Mouse (Mus musculus) lung, embryonic 14.5 days (tissue): ENCODE data around the gene Cnot10. TPM values are rescaled to one million over a fixed set of nuclear protein-coding genes. Genes with fewer than 3 reads are reported as not detected.
A peak's percentile ranks its signal among the peaks of the same experiment; 100 is the strongest.

Experiments
- ATAC-seq: fragments of 200-750 bp; cut with Nextera tagmentation; 2 replicates; pipeline ENCODE4 v1.8.0; 2017; ENCODE audit warnings: mild to moderate bottlenecking, moderate TSS enrichment, moderate library complexity; ENCODE audit not compliant: insufficient read depth
- DNase-seq: peaks from one replicate; pipeline ENCODE4 v3.0.0-alpha.2; 2015
- H3K27ac ChIP-seq: fragments of 300-500 bp; sonication (generic); 2 replicates; pipeline ENCODE4 v1.5.1; 2014; ENCODE audit warnings: low read depth, mild to moderate bottlenecking, moderate library complexity
- H3K27me3 ChIP-seq: fragments of 300-500 bp; sonication (generic); 2 replicates; pipeline ENCODE4 v1.6.1; 2014; ENCODE audit warnings: low read length, control low read depth; ENCODE audit not compliant: insufficient read depth
- H3K36me3 ChIP-seq: fragments of 300-500 bp; sonication (generic); 2 replicates; pipeline ENCODE4 v1.6.1; 2014; ENCODE audit warnings: control low read depth; ENCODE audit not compliant: insufficient read depth
- H3K4me1 ChIP-seq: fragments of 300-500 bp; sonication (generic); 2 replicates; pipeline ENCODE4 v1.6.1; 2014; ENCODE audit warnings: antibody characterized with exemption, control low read depth; ENCODE audit not compliant: insufficient read depth
- H3K4me2 ChIP-seq: fragments of 300-500 bp; sonication (generic); 2 replicates; pipeline ENCODE4 v1.6.1; 2014; ENCODE audit warnings: mild to moderate bottlenecking
- H3K4me3 ChIP-seq: fragments of 300-500 bp; sonication (generic); 2 replicates; pipeline ENCODE4 v1.5.1; 2014; ENCODE audit warnings: low read depth, low read length
- H3K9ac ChIP-seq: fragments of 300-500 bp; sonication (generic); 2 replicates; pipeline ENCODE4 v1.6.1; 2014
- H3K9me3 ChIP-seq: fragments of 300-500 bp; sonication (generic); 2 replicates; pipeline ENCODE4 v1.6.1; 2016; ENCODE audit warnings: low read depth, low read length, control low read depth
- CTCF ChIP-seq: IDR thresholded peaks from 2 replicates; pipeline ENCODE4 v1.5.1; 2016; ENCODE audit warnings: antibody characterized with exemption, low read depth
- WGBS: fragments of 180-500 bp; shearing (Covaris S2); extraction: QIAGEN DNeasy Blood & Tissue Kit; methylation state at CpG from one replicate; pipeline ENCODE4 v1.1.7; 2014; 5-methylcytosine and 5-hydroxymethylcytosine counted together
- polyA plus RNA-seq: library from polyadenylated mRNA; unstranded; fragments of >200 nt; fragmentation: Nextera tagmentation; extraction: Ambion mirVana; gene quantifications from 2 replicates; pipeline ENCODE4 v1.2.1, GENCODE M21; 2014

The Cnot10 gene
- polyA plus RNA-seq, 1 experiment from 2014 or later, result 66.6 TPM

GRCm38 (mm10) chr9:114679944-114680343, 40.0 kb upstream of the Cnot10 start:
- no peaks in the 10 kb centered on the region for H3K4me1 ChIP-seq
- H3K9me3 ChIP-seq, result no peaks in the 10 kb centered on the region
- no peak for ATAC-seq
- H3K9ac ChIP-seq, result no peak overlapping the region
- DNase-seq, result no peak
- H3K27me3 ChIP-seq, result no peaks in the 10 kb centered on the region
- H3K36me3 ChIP-seq, result no peaks in the 10 kb centered on the region
- H3K4me2 ChIP-seq, result no peak overlapping the region
- no peak for TF ChIP-seq CTCF
- H3K27ac ChIP-seq, result no peak overlapping the region
- H3K4me3 ChIP-seq, result no peak overlapping the region
- WGBS, result 70% methylated on average over 5 of the region's 5 CpGs

- H3K4me1 ChIP-seq, result no peaks in the 10 kb centered on the region
- no peak for TF ChIP-seq CTCF
- no peaks in the 10 kb centered on the region for H3K27me3 ChIP-seq
- no peak overlapping the region for H3K4me3 ChIP-seq
- no peaks in the 10 kb centered on the region for H3K9me3 ChIP-seq
- DNase-seq, result no peak
- H3K27ac ChIP-seq, result no peak overlapping the region
- ATAC-seq, result no peak
- H3K9ac ChIP-seq, result no peak overlapping the region
- WGBS, result 77% methylated on average over 5 of the region's 5 CpGs
- H3K36me3 ChIP-seq, result no peaks in the 10 kb centered on the region
- no peak overlapping the region for H3K4me2 ChIP-seq
Observed at GRCm38 (mm10) chr9:114678576-114678975, 38.6 kb upstream of the Cnot10 start.

GRCm38 (mm10) chr9:114673626-114674025, 33.6 kb upstream of the Cnot10 start:
- WGBS, result 48% methylated on average over 2 of the region's 2 CpGs
- Histone ChIP-seq H3K4me3 (no peak overlapping the region), H3K4me1 (no peaks in the 10 kb centered on the region), H3K9me3 (no peaks in the 10 kb centered on the region), H3K36me3 (no peaks in the 10 kb centered on the region), H3K27ac (no peak overlapping the region), H3K27me3 (no peaks in the 10 kb centered on the region), H3K4me2 (peak overlapping the region; percentile 65; the same call in 1 of the 2 replicates), H3K9ac (no peak overlapping the region)
- DNase-seq, result no peak
- ATAC-seq, result no peak
- TF ChIP-seq CTCF, result no peak

- peak; percentile 42 for DNase-seq
- H3K4me3 ChIP-seq, result peak overlapping the region; percentile 29
- peak overlapping the region; percentile 65 for H3K4me2 ChIP-seq
- no peaks in the 10 kb centered on the region for H3K4me1 ChIP-seq
- no peaks in the 10 kb centered on the region for H3K9me3 ChIP-seq
- no peak overlapping the region for H3K27ac ChIP-seq
- 5% methylated on average over 24 of the region's 24 CpGs for WGBS
- no peaks in the 10 kb centered on the region for H3K36me3 ChIP-seq
- TF ChIP-seq CTCF, result no peak
- H3K9ac ChIP-seq, result peak overlapping the region; percentile 42
- ATAC-seq, result peak; percentile 60; the same call in 1 of the 2 replicates
- H3K27me3 ChIP-seq, result no peaks in the 10 kb centered on the region
Observed at GRCm38 (mm10) chr9:114672703-114673561, 32.9 kb upstream of the Cnot10 start.

GRCm38 (mm10) chr9:114671946-114672345, 32.0 kb upstream of the Cnot10 start:
- H3K27ac ChIP-seq, result no peak overlapping the region
- H3K36me3 ChIP-seq, result no peaks in the 10 kb centered on the region
- H3K4me3 ChIP-seq, result no peak overlapping the region
- WGBS, result 69% methylated on average over 1 of the region's 1 CpGs
- H3K27me3 ChIP-seq, result no peaks in the 10 kb centered on the region
- H3K4me2 ChIP-seq, result no peak overlapping the region
- H3K9ac ChIP-seq, result no peak overlapping the region
- ATAC-seq (no peak), DNase-seq (no peak)
- no peaks in the 10 kb centered on the region for H3K4me1 ChIP-seq
- TF ChIP-seq CTCF, result no peak
- H3K9me3 ChIP-seq, result no peaks in the 10 kb centered on the region

GRCm38 (mm10) chr9:114669011-114669410, 29.0 kb upstream of the Cnot10 start:
- no peaks in the 10 kb centered on the region for H3K9me3 ChIP-seq
- ATAC-seq (no peak), DNase-seq (no peak)
- H3K9ac ChIP-seq, result no peak overlapping the region
- WGBS, result 61% methylated on average over 5 of the region's 5 CpGs
- no peaks in the 10 kb centered on the region for H3K4me1 ChIP-seq
- no peak overlapping the region for H3K4me2 ChIP-seq
- no peaks in the 10 kb centered on the region for H3K36me3 ChIP-seq
- TF ChIP-seq CTCF, result no peak
- no peak overlapping the region for H3K27ac ChIP-seq
- no peaks in the 10 kb centered on the region for H3K27me3 ChIP-seq
- no peak overlapping the region for H3K4me3 ChIP-seq

- H3K4me1 ChIP-seq, result no peaks in the 10 kb centered on the region
- no peak for TF ChIP-seq CTCF
- H3K36me3 ChIP-seq, result no peaks in the 10 kb centered on the region
- no peak for ATAC-seq
- H3K27me3 ChIP-seq, result no peaks in the 10 kb centered on the region
- no peak overlapping the region for H3K27ac ChIP-seq
- WGBS, result 72% methylated on average over 4 of the region's 4 CpGs
- H3K4me3 ChIP-seq, result no peak overlapping the region
- no peak overlapping the region for H3K4me2 ChIP-seq
- no peak for DNase-seq
- no peaks in the 10 kb centered on the region for H3K9me3 ChIP-seq
- no peak overlapping the region for H3K9ac ChIP-seq
Observed at GRCm38 (mm10) chr9:114668047-114668446, 28.1 kb upstream of the Cnot10 start.
